Mouse (Mus musculus): Measurements from ENCODE around the gene Gm49373. TPM values are rescaled to one million over a fixed set of nuclear protein-coding genes. Genes with fewer than 3 reads are reported as not detected.
"Not testable (repeated sequence)": the region's sequence is repeated elsewhere in the genome, so short reads cannot be mapped to it uniquely, and the experiment has no call there.

The Gm49373 gene
- polyA plus RNA-seq, 1 experiment from 2014 or later, result 1.0 TPM

DNA sequence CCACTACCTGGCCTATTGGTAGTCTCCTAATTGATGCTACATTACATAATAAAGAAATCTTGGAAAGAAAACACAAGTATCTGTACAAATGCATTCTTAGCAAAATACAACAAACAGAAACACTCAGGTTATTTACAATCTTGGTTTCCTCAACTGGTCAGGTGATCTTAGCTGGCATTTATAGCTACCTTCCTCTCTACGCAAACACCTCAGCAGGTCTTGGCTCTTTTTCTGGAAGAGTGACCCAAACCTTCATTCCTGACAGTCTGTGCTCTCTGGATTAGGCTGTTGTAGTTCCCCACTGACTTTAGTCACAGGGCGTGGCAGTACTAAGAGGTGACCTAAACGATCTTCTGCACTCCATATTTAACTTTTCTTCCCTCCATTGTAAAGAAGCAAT, 27.7 kb downstream of the Gm49373 start:
- H3K27ac ChIP-seq (ENCODE audit: low read depth, low read length), result no peak overlapping the region
- WGBS, result 89% methylated on average over 3 of the region's 3 CpGs
- ATAC-seq (ENCODE audit: low FRiP score), result no peak

DNA sequence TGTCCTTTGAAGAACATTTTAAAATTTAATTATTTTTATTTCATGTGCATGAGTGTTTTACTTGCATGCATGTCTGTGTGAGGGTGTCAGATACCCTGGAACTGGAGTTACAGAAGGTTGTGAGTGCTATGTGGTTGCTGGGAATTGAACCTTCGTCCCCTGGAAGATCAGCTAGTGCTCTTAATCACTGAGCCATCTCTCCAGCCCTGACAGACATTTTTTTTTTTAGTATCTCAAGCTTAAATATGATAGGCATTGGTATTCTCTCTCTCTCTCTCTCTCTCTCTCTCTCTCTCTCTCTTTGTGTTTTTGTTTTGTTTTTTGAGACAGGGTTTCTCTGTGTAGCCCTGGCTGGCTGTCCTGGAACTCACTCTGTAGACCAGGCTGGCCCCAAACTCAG, 28.1 kb downstream of the Gm49373 start:
- H3K9me3 ChIP-seq (ENCODE audit: control insufficient read depth, low read length); ATAC-seq (ENCODE audit: low FRiP score); H3K4me2 ChIP-seq (replicated peaks; ENCODE audit: low read depth, low read length); H3K27ac ChIP-seq (ENCODE audit: low read depth, low read length); H3K9ac ChIP-seq (ENCODE audit: low read depth, low read length); DNase-seq (ENCODE audit: low spot score); H3K4me3 ChIP-seq (ENCODE audit: low read depth, low read length); H3K36me3 ChIP-seq (ENCODE audit: control insufficient read depth, insufficient read depth, low read length); H3K27me3 ChIP-seq (ENCODE audit: control insufficient read depth, insufficient read depth, low read length); H3K4me1 ChIP-seq (replicated peaks; ENCODE audit: control insufficient read depth, insufficient read depth, low read length): not testable (repeated sequence)
- 43% methylated on average over 1 of the region's 1 CpGs for WGBS

More for the DNA sequence above, 27.7 kb downstream of the Gm49373 start:
- H3K9ac ChIP-seq (ENCODE audit: low read depth, low read length), result no peak overlapping the region
- no peaks in the 10 kb centered on the region for H3K4me1 ChIP-seq (replicated peaks; ENCODE audit: control insufficient read depth, insufficient read depth, low read length)
- no peak for DNase-seq (ENCODE audit: low spot score)
- H3K27me3 ChIP-seq (ENCODE audit: control insufficient read depth, insufficient read depth, low read length), result peaks cover under 1% of the 10 kb centered on the region; the same call in 1 of the 2 replicates
- H3K4me2 ChIP-seq (replicated peaks; ENCODE audit: low read depth, low read length), result no peak overlapping the region
- no peaks in the 10 kb centered on the region for H3K36me3 ChIP-seq (ENCODE audit: control insufficient read depth, insufficient read depth, low read length)
- H3K4me3 ChIP-seq (ENCODE audit: low read depth, low read length), result no peak overlapping the region
- no peaks in the 10 kb centered on the region for H3K9me3 ChIP-seq (ENCODE audit: control insufficient read depth, low read length)

DNA sequence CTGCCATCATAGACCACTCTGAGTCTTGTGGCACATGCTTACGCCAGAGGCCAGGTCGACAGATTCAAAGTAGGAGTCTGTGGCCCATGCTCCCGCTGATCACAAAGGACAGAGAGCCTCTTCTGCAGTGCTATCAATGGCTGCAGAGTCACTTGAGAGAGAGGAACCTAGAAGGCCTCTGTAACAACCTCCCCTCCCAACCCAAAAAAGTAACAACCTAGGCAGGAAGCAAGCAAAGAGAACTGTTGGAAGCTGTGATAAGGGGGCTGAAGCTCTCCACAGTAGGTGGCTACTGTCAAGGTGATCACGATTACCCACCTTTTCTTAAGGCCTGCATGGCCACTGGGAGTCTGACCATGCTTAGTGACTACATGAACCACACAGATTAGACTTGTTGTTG, 29.3 kb downstream of the Gm49373 start:
- Histone ChIP-seq H3K4me3 (ENCODE audit: low read depth, low read length) (no peak overlapping the region), H3K36me3 (ENCODE audit: control insufficient read depth, insufficient read depth, low read length) (no peaks in the 10 kb centered on the region), H3K4me2 (replicated peaks; ENCODE audit: low read depth, low read length) (no peak overlapping the region), H3K9me3 (ENCODE audit: control insufficient read depth, low read length) (no peaks in the 10 kb centered on the region), H3K27me3 (ENCODE audit: control insufficient read depth, insufficient read depth, low read length) (peaks cover 17% of the 10 kb centered on the region), H3K9ac (ENCODE audit: low read depth, low read length) (no peak overlapping the region), H3K4me1 (replicated peaks; ENCODE audit: control insufficient read depth, insufficient read depth, low read length) (no peaks in the 10 kb centered on the region), H3K27ac (ENCODE audit: low read depth, low read length) (no peak overlapping the region)
- no peak for DNase-seq (ENCODE audit: low spot score)
- 83% methylated on average over 4 of the region's 4 CpGs for WGBS
- ATAC-seq (ENCODE audit: low FRiP score), result no peak

DNA sequence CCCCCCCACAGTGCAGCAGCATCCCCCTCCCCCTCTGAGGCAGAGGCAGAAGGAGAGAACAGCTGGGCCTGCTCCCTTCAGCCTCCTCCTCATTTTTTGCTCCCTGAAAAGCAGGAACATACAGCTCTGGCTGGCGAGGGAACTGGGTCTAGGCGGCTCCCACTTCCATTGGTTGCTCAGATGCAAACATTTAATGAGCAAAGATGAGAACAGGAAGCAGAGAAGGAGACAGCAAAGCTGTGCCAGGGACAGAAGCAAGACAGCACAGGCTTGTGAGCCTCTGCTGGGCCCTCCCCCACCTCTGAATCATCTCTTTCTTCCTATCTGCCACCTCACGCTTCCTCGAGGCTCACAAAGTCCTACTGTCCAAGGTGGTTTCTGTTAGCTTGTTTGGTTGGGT, 31.6 kb downstream of the Gm49373 start:
- 51% methylated on average over 4 of the region's 4 CpGs for whole genome bisulfite sequencing
- H3K27me3 ChIP-seq (ENCODE audit: control insufficient read depth, insufficient read depth, low read length), result peaks cover 39% of the 10 kb centered on the region
- H3K36me3 ChIP-seq (ENCODE audit: control insufficient read depth, insufficient read depth, low read length), result no peaks in the 10 kb centered on the region
- H3K4me1 ChIP-seq (replicated peaks; ENCODE audit: control insufficient read depth, insufficient read depth, low read length), result peaks cover 2% of the 10 kb centered on the region; the same call in 1 of the 2 replicates
- no peak overlapping the region for H3K27ac ChIP-seq (ENCODE audit: low read depth, low read length)
- no peak for ATAC-seq (ENCODE audit: low FRiP score)
- H3K4me3 ChIP-seq (ENCODE audit: low read depth, low read length), result no peak overlapping the region
- no peak overlapping the region for H3K9ac ChIP-seq (ENCODE audit: low read depth, low read length)
- no peak for DNase-seq (ENCODE audit: low spot score)
- no peaks in the 10 kb centered on the region for H3K9me3 ChIP-seq (ENCODE audit: control insufficient read depth, low read length)
- no peak overlapping the region for H3K4me2 ChIP-seq (replicated peaks; ENCODE audit: low read depth, low read length)

- Histone ChIP-seq H3K4me3 (ENCODE audit: low read depth, low read length) (no peak overlapping the region), H3K4me2 (replicated peaks; ENCODE audit: low read depth, low read length) (no peak overlapping the region), H3K9ac (ENCODE audit: low read depth, low read length) (no peak overlapping the region), H3K9me3 (ENCODE audit: control insufficient read depth, low read length) (no peaks in the 10 kb centered on the region), H3K36me3 (ENCODE audit: control insufficient read depth, insufficient read depth, low read length) (no peaks in the 10 kb centered on the region), H3K4me1 (replicated peaks; ENCODE audit: control insufficient read depth, insufficient read depth, low read length) (peaks cover 2% of the 10 kb centered on the region; the same call in 1 of the 2 replicates), H3K27me3 (ENCODE audit: control insufficient read depth, insufficient read depth, low read length) (peaks cover 55% of the 10 kb centered on the region), H3K27ac (ENCODE audit: low read depth, low read length) (no peak overlapping the region)
- DNase-seq (ENCODE audit: low spot score) (no peak), ATAC-seq (ENCODE audit: low FRiP score) (no peak)
- 69% methylated on average over 3 of the region's 3 CpGs for WGBS
These were observed 33.1 kb downstream of the Gm49373 start for GRCm38 (mm10) chr9:21039779-21040178.

- peaks cover 4% of the 10 kb centered on the region; the same call in 1 of the 2 replicates for H3K4me1 ChIP-seq (replicated peaks; ENCODE audit: control insufficient read depth, insufficient read depth, low read length)
- H3K27me3 ChIP-seq (ENCODE audit: control insufficient read depth, insufficient read depth, low read length), result peaks cover 76% of the 10 kb centered on the region
- 0 out of 2 replicates have a peak overlapping the region, but pooled peaks have one; percentile 44 for H3K9ac ChIP-seq (ENCODE audit: low read depth, low read length)
- no peaks in the 10 kb centered on the region for H3K9me3 ChIP-seq (ENCODE audit: control insufficient read depth, low read length)
- H3K4me3 ChIP-seq (ENCODE audit: low read depth, low read length), result peak overlapping the region; percentile 27
- H3K27ac ChIP-seq (ENCODE audit: low read depth, low read length), result no peak overlapping the region
- 3% methylated on average over 31 of the region's 31 CpGs for WGBS
- no peaks in the 10 kb centered on the region for H3K36me3 ChIP-seq (ENCODE audit: control insufficient read depth, insufficient read depth, low read length)
- DNase-seq (ENCODE audit: low spot score) (peak; percentile 56), ATAC-seq (ENCODE audit: low FRiP score) (peak; percentile 48; the same call in 1 of the 2 replicates)
- peak overlapping the region; percentile 60 for H3K4me2 ChIP-seq (replicated peaks; ENCODE audit: low read depth, low read length)
These were observed 35.4 kb downstream of the Gm49373 start for GRCm38 (mm10) chr9:21037481-21037891.

GRCm38 (mm10) chr9:21036666-21037065, 36.2 kb downstream of the Gm49373 start:
- H3K27ac ChIP-seq (ENCODE audit: low read depth, low read length), result no peak overlapping the region
- ATAC-seq (ENCODE audit: low FRiP score) (no peak), DNase-seq (ENCODE audit: low spot score) (peak; percentile 33)
- no peaks in the 10 kb centered on the region for H3K36me3 ChIP-seq (ENCODE audit: control insufficient read depth, insufficient read depth, low read length)
- no peak overlapping the region; the same call in none of the 2 replicates for H3K4me3 ChIP-seq (ENCODE audit: low read depth, low read length)
- no peak overlapping the region for H3K9ac ChIP-seq (ENCODE audit: low read depth, low read length)
- H3K27me3 ChIP-seq (ENCODE audit: control insufficient read depth, insufficient read depth, low read length), result peaks cover 84% of the 10 kb centered on the region
- no peak overlapping the region for H3K4me2 ChIP-seq (replicated peaks; ENCODE audit: low read depth, low read length)
- H3K4me1 ChIP-seq (replicated peaks; ENCODE audit: control insufficient read depth, insufficient read depth, low read length), result peaks cover 4% of the 10 kb centered on the region; the same call in 1 of the 2 replicates
- WGBS, result 1% methylated on average over 22 of the region's 22 CpGs
- no peaks in the 10 kb centered on the region for H3K9me3 ChIP-seq (ENCODE audit: control insufficient read depth, low read length)

- no peak overlapping the region for H3K27ac ChIP-seq (ENCODE audit: low read depth, low read length)
- DNase-seq (ENCODE audit: low spot score), result peak; percentile 32
- 0 out of 2 replicates have a peak overlapping the region, but pooled peaks have one; percentile 5 for H3K4me2 ChIP-seq (replicated peaks; ENCODE audit: low read depth, low read length)
- H3K36me3 ChIP-seq (ENCODE audit: control insufficient read depth, insufficient read depth, low read length), result no peaks in the 10 kb centered on the region
- no peak overlapping the region for H3K9ac ChIP-seq (ENCODE audit: low read depth, low read length)
- no peak overlapping the region for H3K4me3 ChIP-seq (ENCODE audit: low read depth, low read length)
- H3K4me1 ChIP-seq (replicated peaks; ENCODE audit: control insufficient read depth, insufficient read depth, low read length), result peaks cover 4% of the 10 kb centered on the region
- WGBS, result 7% methylated on average over 20 of the region's 20 CpGs
- H3K27me3 ChIP-seq (ENCODE audit: control insufficient read depth, insufficient read depth, low read length), result peaks cover 89% of the 10 kb centered on the region
- ATAC-seq (ENCODE audit: low FRiP score), result no peak
- no peaks in the 10 kb centered on the region for H3K9me3 ChIP-seq (ENCODE audit: control insufficient read depth, low read length)
These were observed 36.7 kb downstream of the Gm49373 start for GRCm38 (mm10) chr9:21036161-21036560.

DNA sequence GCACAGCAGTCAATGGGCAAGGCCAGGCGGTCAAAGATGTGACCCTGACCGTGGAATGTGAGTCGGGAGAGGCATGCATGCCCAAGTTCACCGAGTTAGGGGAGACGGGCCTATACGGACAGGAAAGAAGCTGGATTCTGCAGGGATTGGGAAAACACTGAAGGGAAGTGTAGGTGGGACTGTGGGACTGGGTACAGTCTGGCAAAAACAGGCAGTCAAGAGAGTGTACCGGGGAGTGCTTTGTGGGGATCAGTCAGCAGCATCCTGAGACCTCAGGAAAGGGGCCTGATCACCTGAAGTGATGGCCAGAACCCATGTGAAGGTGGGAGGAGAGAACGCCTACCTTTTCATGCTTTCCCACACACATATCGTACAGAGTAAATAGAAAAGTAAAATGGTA, 37.3 kb downstream of the Gm49373 start:
- Histone ChIP-seq H3K27ac (ENCODE audit: low read depth, low read length) (no peak overlapping the region), H3K9me3 (ENCODE audit: control insufficient read depth, low read length) (no peaks in the 10 kb centered on the region), H3K9ac (ENCODE audit: low read depth, low read length) (no peak overlapping the region), H3K36me3 (ENCODE audit: control insufficient read depth, insufficient read depth, low read length) (no peaks in the 10 kb centered on the region), H3K27me3 (ENCODE audit: control insufficient read depth, insufficient read depth, low read length) (peaks cover 92% of the 10 kb centered on the region), H3K4me2 (replicated peaks; ENCODE audit: low read depth, low read length) (no peak overlapping the region), H3K4me1 (replicated peaks; ENCODE audit: control insufficient read depth, insufficient read depth, low read length) (peaks cover 4% of the 10 kb centered on the region), H3K4me3 (ENCODE audit: low read depth, low read length) (no peak overlapping the region)
- DNase-seq (ENCODE audit: low spot score) (peak; percentile 32), ATAC-seq (ENCODE audit: low FRiP score) (no peak)
- 18% methylated on average over 9 of the region's 9 CpGs for WGBS

Measured in hindbrain, embryonic 11.5 days (tissue).